Mouse (Mus musculus): Measurements from ENCODE around the gene Postn. TPM values are rescaled to one million over a fixed set of nuclear protein-coding genes. Genes with fewer than 3 reads are reported as not detected.

Postn gene
- polyA plus RNA-seq (2012; rRNA removed; ENCODE audit: low replicate concordance), result 0.58 and 2.6 TPM in 2 replicates

DNA sequence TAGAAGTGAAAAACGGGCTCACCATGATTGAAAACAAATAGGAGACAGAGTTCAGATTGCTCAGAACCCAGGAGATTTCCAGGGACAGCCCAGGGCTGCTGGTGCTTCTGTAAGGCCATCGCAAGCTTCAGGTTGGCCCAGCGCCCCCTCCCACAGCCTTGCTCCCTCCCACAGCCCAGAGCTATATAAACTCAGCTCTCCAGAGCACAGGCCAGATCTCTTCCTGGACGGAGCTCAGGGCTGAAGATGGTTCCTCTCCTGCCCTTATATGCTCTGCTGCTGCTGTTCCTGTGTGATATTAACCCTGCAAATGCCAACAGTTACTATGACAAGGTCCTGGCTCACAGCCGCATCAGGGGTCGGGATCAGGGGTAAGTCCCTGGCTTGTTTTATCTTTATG is at the start of gene Postn:
Gene Postn, plus strand, starts transcription at position 213 of the 400 bp plus-strand sequence.

Other genes starting within 250 kb of the Postn start
- 0.06 TPM in 2 replicates for gene Trpc4, start 205.1 kb upstream of the Postn start, polyA plus RNA-seq (2012; rRNA removed; ENCODE audit: low replicate concordance)